Mouse (Mus musculus): ENCODE measurements at regions not wholly inside any gene's neighbourhood (a gene's known extent, or its start where the extent isn't known, plus 50 kb on each side); places are given as distances from the start of the nearest gene placed in this dataset.

GRCm38 (mm10) chr3:149160833-149161232 lies 170.5 kb upstream of the Adgrl2 start:
- 94% methylated on average over 11 of the region's 11 CpGs for WGBS
- no peak overlapping the region for H3K27ac ChIP-seq (ENCODE audit: insufficient read depth, low read length)

GRCm38 (mm10) chr3:149157381-149157780 lies 167.0 kb upstream of the Adgrl2 start:
- no peak overlapping the region for H3K4me3 ChIP-seq (replicated peaks; ENCODE audit: insufficient read depth, low read depth, low read length)
- TF ChIP-seq POLR2A (IDR thresholded peaks at IDR 0.05; ENCODE audit: borderline replicate concordance, insufficient read depth, low read length) (no peak), CTCF (IDR thresholded peaks at IDR 0.05; ENCODE audit: borderline replicate concordance, insufficient read depth, low read depth, low read length) (no peak)
- no peaks in the 10 kb centered on the region for H3K4me1 ChIP-seq (ENCODE audit: control insufficient read depth, insufficient read depth, low read length)
- no peak for DNase-seq
- H3K27me3 ChIP-seq (ENCODE audit: control insufficient read depth, insufficient read depth, low read length), result no peaks in the 10 kb centered on the region
- 92% methylated on average over 8 of the region's 8 CpGs for WGBS
- no peak overlapping the region for H3K27ac ChIP-seq (ENCODE audit: insufficient read depth, low read length)

More at GRCm38 (mm10) chr3:149160833-149161232, 170.5 kb upstream of the Adgrl2 start:
- no peak for TF ChIP-seq POLR2A (IDR thresholded peaks at IDR 0.05; ENCODE audit: borderline replicate concordance, insufficient read depth, low read length)
- TF ChIP-seq CTCF (IDR thresholded peaks at IDR 0.05; ENCODE audit: borderline replicate concordance, insufficient read depth, low read depth, low read length), result no peak
- DNase-seq, result no peak
- no peaks in the 10 kb centered on the region for H3K4me1 ChIP-seq (ENCODE audit: control insufficient read depth, insufficient read depth, low read length)
- no peak overlapping the region for H3K4me3 ChIP-seq (replicated peaks; ENCODE audit: insufficient read depth, low read depth, low read length)
- H3K27me3 ChIP-seq (ENCODE audit: control insufficient read depth, insufficient read depth, low read length), result no peaks in the 10 kb centered on the region

DNA sequence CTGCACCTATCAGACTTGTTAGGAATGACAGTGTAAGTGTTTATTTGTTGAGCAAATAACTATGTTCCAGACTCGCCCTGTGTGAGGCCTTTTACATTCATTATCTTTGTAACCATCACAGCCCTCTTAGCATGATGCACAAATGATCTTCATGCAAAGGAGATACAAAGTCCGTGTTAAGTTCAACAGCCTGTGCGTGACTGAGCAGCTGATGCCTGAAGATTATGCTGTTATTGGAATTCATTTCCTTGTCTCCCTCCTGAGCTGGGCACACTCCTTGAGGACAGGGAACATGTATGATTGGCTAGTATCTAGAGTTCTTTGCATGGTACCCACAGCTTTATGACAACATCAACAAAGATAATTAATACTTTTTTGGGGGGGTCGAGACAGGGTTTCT lies 162.0 kb upstream of the Adgrl2 start:
- H3K4me3 ChIP-seq (replicated peaks; ENCODE audit: insufficient read depth, low read depth, low read length), result no peak overlapping the region
- TF ChIP-seq POLR2A (IDR thresholded peaks at IDR 0.05; ENCODE audit: borderline replicate concordance, insufficient read depth, low read length) (no peak), CTCF (IDR thresholded peaks at IDR 0.05; ENCODE audit: borderline replicate concordance, insufficient read depth, low read depth, low read length) (no peak)
- H3K27me3 ChIP-seq (ENCODE audit: control insufficient read depth, insufficient read depth, low read length), result no peaks in the 10 kb centered on the region
- no peaks in the 10 kb centered on the region for H3K4me1 ChIP-seq (ENCODE audit: control insufficient read depth, insufficient read depth, low read length)
- DNase-seq, result no peak
- WGBS, result 83% methylated on average over 4 of the region's 4 CpGs
- H3K27ac ChIP-seq (ENCODE audit: insufficient read depth, low read length), result no peak overlapping the region

GRCm38 (mm10) chr3:149150796-149151195 lies 160.4 kb upstream of the Adgrl2 start:
- TF ChIP-seq CTCF (IDR thresholded peaks at IDR 0.05; ENCODE audit: borderline replicate concordance, insufficient read depth, low read depth, low read length), result no peak
- no peak for TF ChIP-seq POLR2A (IDR thresholded peaks at IDR 0.05; ENCODE audit: borderline replicate concordance, insufficient read depth, low read length)
- H3K27me3 ChIP-seq (ENCODE audit: control insufficient read depth, insufficient read depth, low read length), result no peaks in the 10 kb centered on the region
- H3K4me3 ChIP-seq (replicated peaks; ENCODE audit: insufficient read depth, low read depth, low read length), result no peak overlapping the region
- no peak for DNase-seq
- H3K4me1 ChIP-seq (ENCODE audit: control insufficient read depth, insufficient read depth, low read length), result no peaks in the 10 kb centered on the region
- no peak overlapping the region for H3K27ac ChIP-seq (ENCODE audit: insufficient read depth, low read length)
- WGBS, result 87% methylated on average over 3 of the region's 3 CpGs

- Histone ChIP-seq H3K4me1 (ENCODE audit: control insufficient read depth, insufficient read depth, low read length) (no peaks in the 10 kb centered on the region), H3K27me3 (ENCODE audit: control insufficient read depth, insufficient read depth, low read length) (no peaks in the 10 kb centered on the region), H3K27ac (ENCODE audit: insufficient read depth, low read length) (no peak overlapping the region), H3K4me3 (replicated peaks; ENCODE audit: insufficient read depth, low read depth, low read length) (no peak overlapping the region)
- DNase-seq, result no peak
- WGBS, result 75% methylated on average over 8 of the region's 8 CpGs
- no peak for TF ChIP-seq POLR2A (IDR thresholded peaks at IDR 0.05; ENCODE audit: borderline replicate concordance, insufficient read depth, low read length)
- no peak for TF ChIP-seq CTCF (IDR thresholded peaks at IDR 0.05; ENCODE audit: borderline replicate concordance, insufficient read depth, low read depth, low read length)
Observed at GRCm38 (mm10) chr3:149148608-149149007, 158.3 kb upstream of the Adgrl2 start.

GRCm38 (mm10) chr3:149147916-149148315 lies 157.6 kb upstream of the Adgrl2 start:
- no peak for DNase-seq
- no peak overlapping the region for H3K4me3 ChIP-seq (replicated peaks; ENCODE audit: insufficient read depth, low read depth, low read length)
- H3K27ac ChIP-seq (ENCODE audit: insufficient read depth, low read length), result no peak overlapping the region
- 95% methylated on average over 6 of the region's 6 CpGs for WGBS
- no peak for TF ChIP-seq CTCF (IDR thresholded peaks at IDR 0.05; ENCODE audit: borderline replicate concordance, insufficient read depth, low read depth, low read length)
- TF ChIP-seq POLR2A (IDR thresholded peaks at IDR 0.05; ENCODE audit: borderline replicate concordance, insufficient read depth, low read length), result no peak
- no peaks in the 10 kb centered on the region for H3K4me1 ChIP-seq (ENCODE audit: control insufficient read depth, insufficient read depth, low read length)
- no peaks in the 10 kb centered on the region for H3K27me3 ChIP-seq (ENCODE audit: control insufficient read depth, insufficient read depth, low read length)

GRCm38 (mm10) chr3:149146673-149147072 lies 156.3 kb upstream of the Adgrl2 start:
- Histone ChIP-seq H3K27me3 (ENCODE audit: control insufficient read depth, insufficient read depth, low read length) (no peaks in the 10 kb centered on the region), H3K4me1 (ENCODE audit: control insufficient read depth, insufficient read depth, low read length) (no peaks in the 10 kb centered on the region), H3K4me3 (replicated peaks; ENCODE audit: insufficient read depth, low read depth, low read length) (no peak overlapping the region), H3K27ac (ENCODE audit: insufficient read depth, low read length) (no peak overlapping the region)
- no peak for TF ChIP-seq POLR2A (IDR thresholded peaks at IDR 0.05; ENCODE audit: borderline replicate concordance, insufficient read depth, low read length)
- TF ChIP-seq CTCF (IDR thresholded peaks at IDR 0.05; ENCODE audit: borderline replicate concordance, insufficient read depth, low read depth, low read length), result no peak
- 67% methylated on average over 9 of the region's 9 CpGs for WGBS
- DNase-seq, result no peak

- Histone ChIP-seq H3K4me3 (replicated peaks; ENCODE audit: insufficient read depth, low read depth, low read length) (no peak overlapping the region), H3K27ac (ENCODE audit: insufficient read depth, low read length) (no peak overlapping the region), H3K27me3 (ENCODE audit: control insufficient read depth, insufficient read depth, low read length) (no peaks in the 10 kb centered on the region), H3K4me1 (ENCODE audit: control insufficient read depth, insufficient read depth, low read length) (no peaks in the 10 kb centered on the region)
- no peak for DNase-seq
- no peak for TF ChIP-seq CTCF (IDR thresholded peaks at IDR 0.05; ENCODE audit: borderline replicate concordance, insufficient read depth, low read depth, low read length)
- TF ChIP-seq POLR2A (IDR thresholded peaks at IDR 0.05; ENCODE audit: borderline replicate concordance, insufficient read depth, low read length), result no peak
- WGBS, result 80% methylated on average over 3 of the region's 3 CpGs
Observed at GRCm38 (mm10) chr3:149140461-149140860, 150.1 kb upstream of the Adgrl2 start.
